Mouse (Mus musculus) CH12.LX (cell line): Measurements from ENCODE around the gene Usp6nl. TPM values are rescaled to one million over a fixed set of nuclear protein-coding genes. Genes with fewer than 3 reads are reported as not detected.
A peak's percentile ranks its signal among the peaks of the same experiment; 100 is the strongest.

Experiments used
- DNase-seq: peaks from one replicate; pipeline ENCODE4 v3.0.0-alpha.2; 2013; ENCODE audit errors: extremely low read depth
- H3K27ac ChIP-seq: 2 replicates; pipeline ENCODE4 v1.5.1; 2012; ENCODE audit warnings: low read depth, mild to moderate bottlenecking, control low read depth, moderate library complexity; ENCODE audit not compliant: insufficient read depth
- H3K27me3 ChIP-seq: replicated peaks from 2 replicates; pipeline ENCODE3; 2012; ENCODE audit warnings: inconsistent platforms
- H3K36me3 ChIP-seq, 2 experiments: replicated peaks in 1 of 2; 2 replicates each; pipeline versions ENCODE3 to v1.6.1; 2012; ENCODE audit warnings: inconsistent platforms in 1 of 2, low read length in 1 of 2, mild to moderate bottlenecking in 1 of 2, mixed read lengths in 1 of 2, moderate library complexity in 1 of 2; ENCODE audit not compliant: control insufficient read depth in 1 of 2, insufficient read depth in 1 of 2
- H3K4me1 ChIP-seq, 2 experiments: 2 replicates each; pipeline ENCODE4 v1.6.1; 2012; ENCODE audit warnings: inconsistent platforms in 1 of 2, moderate library complexity in 1 of 2; ENCODE audit not compliant: insufficient read depth in 2 of 2, control insufficient read depth in 1 of 2
- H3K4me2 ChIP-seq: 2 replicates; pipeline ENCODE4 v1.6.1; 2012; ENCODE audit warnings: low read depth, mild to moderate bottlenecking, control low read depth; ENCODE audit not compliant: poor library complexity, insufficient read depth, severe bottlenecking
- H3K4me3 ChIP-seq, 3 experiments: fragments of 150-350 bp in 1 of 3; sonication (generic) in 1 of 3; replicated peaks in 1 of 3; 2 replicates each; pipeline versions ENCODE3 to v1.5.1; 2011 to 2012; ENCODE audit warnings: low read depth in 2 of 3, low read length in 2 of 3, mild to moderate bottlenecking in 2 of 3, moderate library complexity in 2 of 3, control low read depth in 1 of 3, improper control_type of control experiment in 1 of 3, inconsistent platforms in 1 of 3, mixed read lengths in 1 of 3; ENCODE audit not compliant: poor library complexity in 1 of 3
- H3K79me2 ChIP-seq: replicated peaks from 2 replicates; pipeline ENCODE4 v1.6.1; 2012; ENCODE audit warnings: mild to moderate bottlenecking, moderate library complexity; ENCODE audit not compliant: control insufficient read depth, poor library complexity, insufficient read depth, severe bottlenecking; ENCODE audit errors: extremely low read depth
- H3K9ac ChIP-seq: 2 replicates; pipeline ENCODE4 v1.6.1; 2012; ENCODE audit warnings: low read depth, mild to moderate bottlenecking, control low read depth, moderate library complexity; ENCODE audit not compliant: insufficient read depth
- H3K9me3 ChIP-seq: replicated peaks from 2 replicates; pipeline ENCODE3; 2012; ENCODE audit warnings: low read length, inconsistent platforms, mixed read lengths
- CHD1 ChIP-seq: IDR thresholded peaks from 2 replicates; pipeline ENCODE4 v1.6.1; 2012; ENCODE audit warnings: low read depth, low read length, improper control_type of control experiment, inconsistent platforms
- ELF1 ChIP-seq: IDR thresholded peaks from 2 replicates; pipeline ENCODE4 v1.6.1; 2014; ENCODE audit warnings: low read depth, mild to moderate bottlenecking, inconsistent platforms, low read length, improper control_type of control experiment
- EP300 ChIP-seq: IDR thresholded peaks from 2 replicates; pipeline ENCODE4 v1.6.1; 2011; ENCODE audit warnings: low read length, improper control_type of control experiment
- ETS1 ChIP-seq: conservative IDR thresholded peaks from 2 replicates; pipeline ENCODE4 v1.6.1; 2012; ENCODE audit warnings: low read depth, mild to moderate bottlenecking, inconsistent platforms, low read length, improper control_type of control experiment, moderate library complexity
- GABPA ChIP-seq: IDR thresholded peaks from 2 replicates; pipeline ENCODE4 v1.6.1; 2012; ENCODE audit warnings: low read depth, low read length, improper control_type of control experiment, inconsistent platforms; ENCODE audit not compliant: insufficient replicate concordance
- HCFC1 ChIP-seq: IDR thresholded peaks from 2 replicates; pipeline ENCODE4 v1.6.1; 2012; ENCODE audit warnings: low read depth, mild to moderate bottlenecking, inconsistent platforms, low read length, improper control_type of control experiment
- IRF4 ChIP-seq: IDR thresholded peaks from 2 replicates; pipeline ENCODE4 v1.6.1; 2014; ENCODE audit warnings: low read depth, mild to moderate bottlenecking, inconsistent platforms, low read length, improper control_type of control experiment
- KAT2A ChIP-seq: IDR thresholded peaks from 2 replicates; pipeline ENCODE4 v1.6.1; 2012; ENCODE audit warnings: low read length, improper control_type of control experiment, inconsistent platforms; ENCODE audit not compliant: insufficient replicate concordance
- MAFK ChIP-seq: IDR thresholded peaks from 2 replicates; pipeline ENCODE4 v1.6.1; 2011; ENCODE audit warnings: low read length, improper control_type of control experiment; ENCODE audit not compliant: insufficient replicate concordance
- MAX ChIP-seq: IDR thresholded peaks from 2 replicates; pipeline ENCODE4 v1.6.1; 2011; ENCODE audit warnings: low read length, improper control_type of control experiment
- MAZ ChIP-seq: IDR thresholded peaks from 2 replicates; pipeline ENCODE4 v1.6.1; 2012; ENCODE audit warnings: low read depth, mild to moderate bottlenecking, inconsistent platforms, low read length, improper control_type of control experiment, moderate library complexity
- MXI1 ChIP-seq: IDR thresholded peaks from 2 replicates; pipeline ENCODE4 v1.6.1; 2011; ENCODE audit warnings: mild to moderate bottlenecking, low read depth, low read length, improper control_type of control experiment
- MYC ChIP-seq: IDR thresholded peaks from 2 replicates; pipeline ENCODE4 v1.6.1; 2011; ENCODE audit warnings: low read depth, mild to moderate bottlenecking, improper control_type of control experiment, low read length
- NELFE ChIP-seq: IDR thresholded peaks from 2 replicates; pipeline ENCODE4 v1.6.1; 2011; ENCODE audit warnings: low read depth, low read length, improper control_type of control experiment
- PAX5 ChIP-seq: IDR thresholded peaks from 2 replicates; pipeline ENCODE4 v1.6.1; 2012; ENCODE audit warnings: low read length, inconsistent platforms, mixed read lengths
- POLR2A ChIP-seq: IDR thresholded peaks from 2 replicates; pipeline ENCODE4 v1.6.1; 2011; ENCODE audit warnings: low read depth, mild to moderate bottlenecking, improper control_type of control experiment, low read length
- POLR2AphosphoS2 ChIP-seq: IDR thresholded peaks from 2 replicates; pipeline ENCODE4 v1.6.1; 2011; ENCODE audit warnings: low read depth, low read length, improper control_type of control experiment
- RAD21 ChIP-seq: IDR thresholded peaks from 2 replicates; pipeline ENCODE4 v1.6.1; 2011; ENCODE audit warnings: low read depth, mild to moderate bottlenecking, low read length, improper control_type of control experiment, moderate library complexity
- RCOR1 ChIP-seq: conservative IDR thresholded peaks from 2 replicates; pipeline ENCODE4 v1.6.1; 2012; ENCODE audit warnings: low read depth, mild to moderate bottlenecking, inconsistent platforms, low read length, improper control_type of control experiment
- SIN3A ChIP-seq: IDR thresholded peaks from 2 replicates; pipeline ENCODE4 v1.6.1; 2012; ENCODE audit warnings: low read length, improper control_type of control experiment, inconsistent platforms
- SMC3 ChIP-seq: IDR thresholded peaks from 2 replicates; pipeline ENCODE4 v1.6.1; 2011; ENCODE audit warnings: low read depth, low read length, improper control_type of control experiment
- TBP ChIP-seq: conservative IDR thresholded peaks from 2 replicates; pipeline ENCODE4 v1.6.1; 2011; ENCODE audit warnings: low read depth, low read length, improper control_type of control experiment
- UBTF ChIP-seq: IDR thresholded peaks from 2 replicates; pipeline ENCODE4 v1.6.1; 2012; ENCODE audit warnings: low read depth, mild to moderate bottlenecking, inconsistent platforms, low read length, improper control_type of control experiment, moderate library complexity
- USF1 ChIP-seq: IDR thresholded peaks from 2 replicates; pipeline ENCODE4 v1.6.1; 2014; ENCODE audit warnings: low read depth, mild to moderate bottlenecking, inconsistent platforms, low read length, improper control_type of control experiment
- USF2 ChIP-seq: conservative IDR thresholded peaks from 2 replicates; pipeline ENCODE4 v1.6.1; 2011; ENCODE audit warnings: low read depth, low read length, improper control_type of control experiment
- ZC3H11A ChIP-seq: IDR thresholded peaks from 2 replicates; pipeline ENCODE4 v1.6.1; 2012; ENCODE audit warnings: low read depth, mild to moderate bottlenecking, inconsistent platforms, low read length, improper control_type of control experiment
- ZKSCAN1 ChIP-seq: IDR thresholded peaks from 2 replicates; pipeline ENCODE4 v1.6.1; 2012; ENCODE audit warnings: low read depth, inconsistent platforms, low read length, improper control_type of control experiment, borderline replicate concordance
- ZMIZ1 ChIP-seq: IDR thresholded peaks from 2 replicates; pipeline ENCODE4 v1.6.1; 2012; ENCODE audit warnings: low read depth, mild to moderate bottlenecking, inconsistent platforms, low read length, improper control_type of control experiment
- ZNF384 ChIP-seq: IDR thresholded peaks from 2 replicates; pipeline ENCODE4 v1.6.1; 2012; ENCODE audit warnings: low read depth, low read length, improper control_type of control experiment, inconsistent platforms
- dilution Hi-C: fragments of 300-500 bp; cut with MboI; formaldehyde crosslinking; loops from 2 replicates; pipeline ENCODE4 v1.14.3; 2020; ENCODE audit warnings: low sequenced_read_pairs; ENCODE audit not compliant: extremely low pct_unique_long_range_greater_than_20kb, extremely low pct_ligation_motif_present
- in situ Hi-C: fragments of 300-500 bp; cut with MboI; formaldehyde crosslinking; loops from 3 replicates; pipeline ENCODE4 v1.14.3; 2019; ENCODE audit warnings: low sequenced_read_pairs, low pct_ligation_motif_present, low pct_unique_long_range_greater_than_20kb, mixed read lengths
- polyA plus RNA-seq: library from polyadenylated mRNA; unstranded; fragments of >175 nt; gene quantifications from 2 replicates; pipeline ENCODE4 v1.2.1, GENCODE M21; 2012; ENCODE audit warnings: low read depth; ENCODE audit not compliant: insufficient read length
- total RNA-seq, 2 experiments: library from RNA; depleted of rRNA; stranded (reverse); fragments of 300-350 nt in 1 of 2; fragments of >200 nt in 1 of 2; gene quantifications; 2 replicates each; pipeline ENCODE4 v1.2.3; 2012 to 2014

Gene Usp6nl
- total and polyA plus RNA-seq, 3 experiments: 4.1 to 12.1 (median 4.6) TPM

- Histone ChIP-seq H3K4me3 (peak overlapping the region in 2 of 3 experiments; percentile 14 to 56), H3K79me2 (no peaks in the 10 kb centered on the region), H3K9me3 (no peaks in the 10 kb centered on the region), H3K27ac (peak overlapping the region; percentile 70), H3K9ac (peak overlapping the region; percentile 69), H3K4me1 (peaks cover 8 to 34% of the 10 kb centered on the region in 2 experiments), H3K36me3 (peaks cover 12 to 46% of the 10 kb centered on the region in 2 experiments), H3K27me3 (no peaks in the 10 kb centered on the region), H3K4me2 (peak overlapping the region; percentile 97)
- no peak for DNase-seq
- TF ChIP-seq TBP (0 out of 2 replicates have a peak, but pooled peaks have one; percentile 17), UBTF (no peak), SIN3A (0 out of 2 replicates have a peak, but pooled peaks have one; percentile 7), MXI1 (0 out of 2 replicates have a peak, but pooled peaks have one; percentile 7), MAFK (no peak), PAX5 (no peak), CHD1 (0 out of 2 replicates have a peak, but pooled peaks have one; percentile 13), POLR2AphosphoS2 (no peak), ELF1 (no peak), ZNF384 (no peak), SMC3 (no peak), GABPA (no peak), NELFE (peak; percentile 17; the same call in 1 of the 2 replicates), MAX (no peak), POLR2A (no peak), ZMIZ1 (no peak), ZC3H11A (no peak), ETS1 (no peak), HCFC1 (no peak), RAD21 (no peak), KAT2A (no peak), IRF4 (0 out of 2 replicates have a peak, but pooled peaks have one; percentile 6), ZKSCAN1 (no peak), EP300 (no peak), USF1 (no peak), RCOR1 (no peak), MYC (no peak), USF2 (no peak), MAZ (no peak)
- in situ Hi-C loops (loop anchor here (25.0 kb wide), 2 partner anchors 287 to 413 kb away; no protein-coding TSS in a partner anchor), dilution Hi-C loops (no loop called here)
These were observed 102.4 kb downstream of the Usp6nl start for GRCm38 (mm10) chr2:6424851-6425250.
